Mouse (Mus musculus): ENCODE measurements around the gene Mfsd11. TPM values are rescaled to one million over a fixed set of nuclear protein-coding genes. Genes with fewer than 3 reads are reported as not detected.
"Not testable (repeated sequence)": the region's sequence is repeated elsewhere in the genome, so short reads cannot be mapped to it uniquely, and the experiment has no call there.

The Mfsd11 gene
- polyA plus RNA-seq, 1 experiment from 2014 or later = 51.5 TPM

- peaks cover 24% of the 10 kb centered on the region for H3K36me3 ChIP-seq (replicated peaks)
- WGBS = under 1% methylated on average over 73 of the region's 73 CpGs
- ATAC-seq (replicated peaks) = peak; percentile 73
- H3K9ac ChIP-seq = peak overlapping the region; percentile 76
- peak overlapping the region; percentile 63 for H3K4me3 ChIP-seq
- peak overlapping the region; percentile 76 for H3K4me2 ChIP-seq
- H3K27me3 ChIP-seq (replicated peaks) = no peaks in the 10 kb centered on the region
- no peaks in the 10 kb centered on the region for H3K9me3 ChIP-seq
- H3K27ac ChIP-seq = peak overlapping the region; percentile 97
- peaks cover 51% of the 10 kb centered on the region for H3K4me1 ChIP-seq
Observed at GRCm38 (mm10) chr11:116842531-116843260, 9.5 kb upstream of the Mfsd11 start.

GRCm38 (mm10) chr11:116843261-116844233 lies 8.7 kb upstream of the Mfsd11 start, which contains the start of the genes Mettl23 and Jmjd6:
TSS of gene Mettl23 (plus strand) at chr11:116843278.
TSS of gene Jmjd6 (minus strand) at chr11:116843449.
- Histone ChIP-seq H3K36me3 (replicated peaks) (peaks cover 24% of the 10 kb centered on the region), H3K27me3 (replicated peaks) (no peaks in the 10 kb centered on the region), H3K4me3 (peak within 1 kb of the TSS; percentile 63), H3K9me3 (no peaks in the 10 kb centered on the region), H3K27ac (peak within 1 kb of the TSS; percentile 97), H3K4me2 (peak within 1 kb of the TSS; percentile 76), H3K4me1 (peaks cover 54% of the 10 kb centered on the region), H3K9ac (peak within 1 kb of the TSS; percentile 76)
- ATAC-seq (replicated peaks) = peak; percentile 98
- WGBS = under 1% methylated on average over 72 of the region's 72 CpGs

GRCm38 (mm10) chr11:116846593-116847181 lies 5.6 kb upstream of the Mfsd11 start:
- no peaks in the 10 kb centered on the region for H3K9me3 ChIP-seq
- no peak for ATAC-seq (replicated peaks)
- WGBS = 72% methylated on average over 4 of the region's 4 CpGs
- H3K4me1 ChIP-seq = peaks cover 49% of the 10 kb centered on the region
- peaks cover 18% of the 10 kb centered on the region; the same call in 1 of the 2 replicates for H3K36me3 ChIP-seq (replicated peaks)
- H3K9ac ChIP-seq = no peak overlapping the region
- H3K27ac ChIP-seq = no peak overlapping the region
- no peak overlapping the region for H3K4me3 ChIP-seq
- H3K4me2 ChIP-seq = no peak overlapping the region
- H3K27me3 ChIP-seq (replicated peaks) = no peaks in the 10 kb centered on the region

- no peaks in the 10 kb centered on the region for H3K9me3 ChIP-seq
- peaks cover 18% of the 10 kb centered on the region; the same call in 1 of the 2 replicates for H3K36me3 ChIP-seq (replicated peaks)
- WGBS = 87% methylated on average over 3 of the region's 3 CpGs
- ATAC-seq (replicated peaks) = no peak
- no peaks in the 10 kb centered on the region for H3K27me3 ChIP-seq (replicated peaks)
- no peak overlapping the region for H3K27ac ChIP-seq
- no peak overlapping the region for H3K4me3 ChIP-seq
- H3K4me2 ChIP-seq = no peak overlapping the region
- H3K9ac ChIP-seq = no peak overlapping the region
- peaks cover 42% of the 10 kb centered on the region for H3K4me1 ChIP-seq
Observed at GRCm38 (mm10) chr11:116847187-116848085, 4.8 kb upstream of the Mfsd11 start.

- H3K36me3 ChIP-seq (replicated peaks) = peaks cover 18% of the 10 kb centered on the region; the same call in 1 of the 2 replicates
- WGBS = 83% methylated on average over 5 of the region's 5 CpGs
- H3K9ac ChIP-seq = no peak overlapping the region
- no peak overlapping the region for H3K4me2 ChIP-seq
- peaks cover 42% of the 10 kb centered on the region for H3K4me1 ChIP-seq
- no peaks in the 10 kb centered on the region for H3K9me3 ChIP-seq
- no peak overlapping the region for H3K4me3 ChIP-seq
- ATAC-seq (replicated peaks) = no peak
- no peaks in the 10 kb centered on the region for H3K27me3 ChIP-seq (replicated peaks)
- H3K27ac ChIP-seq = no peak overlapping the region
Observed at GRCm38 (mm10) chr11:116848086-116848876, 4.0 kb upstream of the Mfsd11 start.

- peaks cover 18% of the 10 kb centered on the region; the same call in 1 of the 2 replicates for H3K36me3 ChIP-seq (replicated peaks)
- peaks cover 41% of the 10 kb centered on the region for H3K4me1 ChIP-seq
Observed at GRCm38 (mm10) chr11:116848877-116849178, 3.4 kb upstream of the Mfsd11 start.

GRCm38 (mm10) chr11:116849587-116849986 lies 2.7 kb upstream of the Mfsd11 start:
- Histone ChIP-seq H3K27ac (no peak overlapping the region), H3K4me3 (no peak overlapping the region), H3K36me3 (replicated peaks) (peaks cover 18% of the 10 kb centered on the region; the same call in 1 of the 2 replicates), H3K4me1 (peaks cover 40% of the 10 kb centered on the region), H3K9ac (no peak overlapping the region), H3K4me2 (no peak overlapping the region), H3K9me3 (no peaks in the 10 kb centered on the region), H3K27me3 (replicated peaks) (no peaks in the 10 kb centered on the region)
- ATAC-seq (replicated peaks) = no peak

More at GRCm38 (mm10) chr11:116848877-116849178, 3.4 kb upstream of the Mfsd11 start:
- WGBS = 72% methylated on average over 2 of the region's 2 CpGs
- not testable (repeated sequence) for H3K9ac ChIP-seq; H3K27me3 ChIP-seq (replicated peaks); H3K27ac ChIP-seq; ATAC-seq (replicated peaks); H3K9me3 ChIP-seq; H3K4me3 ChIP-seq; H3K4me2 ChIP-seq

- Histone ChIP-seq H3K4me1 (peaks cover 44% of the 10 kb centered on the region), H3K36me3 (replicated peaks) (peaks cover 18% of the 10 kb centered on the region; the same call in 1 of the 2 replicates), H3K27me3 (replicated peaks) (no peaks in the 10 kb centered on the region), H3K9ac (no peak overlapping the region; the same call in 1 of the 2 replicates), H3K4me2 (peak overlapping the region; percentile 20; the same call in 1 of the 2 replicates), H3K27ac (no peak overlapping the region), H3K4me3 (0 out of 2 replicates have a peak overlapping the region, but pooled peaks have one; percentile 11), H3K9me3 (no peaks in the 10 kb centered on the region)
- 61% methylated on average over 4 of the region's 4 CpGs for WGBS
- no peak for ATAC-seq (replicated peaks)
Observed at GRCm38 (mm10) chr11:116850085-116850484, 2.2 kb upstream of the Mfsd11 start.

- H3K4me3 ChIP-seq = peak overlapping the region; percentile 71
- peak overlapping the region; percentile 76 for H3K9ac ChIP-seq
- no peaks in the 10 kb centered on the region for H3K27me3 ChIP-seq (replicated peaks)
- H3K36me3 ChIP-seq (replicated peaks) = peaks cover 18% of the 10 kb centered on the region; the same call in 1 of the 2 replicates
- peak overlapping the region; percentile 97; the same call in 1 of the 2 replicates for H3K27ac ChIP-seq
- H3K4me1 ChIP-seq = peaks cover 49% of the 10 kb centered on the region
- peak overlapping the region; percentile 87 for H3K4me2 ChIP-seq
- 24% methylated on average over 6 of the region's 6 CpGs for WGBS
- no peaks in the 10 kb centered on the region for H3K9me3 ChIP-seq
- ATAC-seq (replicated peaks) = no peak
Observed at GRCm38 (mm10) chr11:116850833-116851477, 1.3 kb upstream of the Mfsd11 start.

GRCm38 (mm10) chr11:116851576-116852290 lies 507 bp upstream of the Mfsd11 start:
- ATAC-seq (replicated peaks) = no peak
- peak overlapping the region; percentile 97 for H3K27ac ChIP-seq
- peaks cover 18% of the 10 kb centered on the region; the same call in 1 of the 2 replicates for H3K36me3 ChIP-seq (replicated peaks)
- peaks cover 43% of the 10 kb centered on the region for H3K4me1 ChIP-seq
- peak overlapping the region; percentile 76 for H3K9ac ChIP-seq
- H3K4me3 ChIP-seq = peak overlapping the region; percentile 71
- no peaks in the 10 kb centered on the region for H3K9me3 ChIP-seq
- H3K4me2 ChIP-seq = peak overlapping the region; percentile 87
- H3K27me3 ChIP-seq (replicated peaks) = no peaks in the 10 kb centered on the region
- under 1% methylated on average over 29 of the region's 29 CpGs for WGBS

All from midbrain, embryonic 15.5 days (tissue).